Mouse (Mus musculus) neural tube, embryonic 11.5 days (tissue): Measurements from ENCODE around the gene Kcnip3. TPM values are rescaled to one million over a fixed set of nuclear protein-coding genes. Genes with fewer than 3 reads are reported as not detected.

Experiments
- ATAC-seq: fragments of 200-750 bp; cut with Nextera tagmentation; 2 replicates; pipeline ENCODE4 v1.8.0; 2017; ENCODE audit warnings: moderate number of reproducible peaks, mild to moderate bottlenecking, moderate TSS enrichment, moderate library complexity; ENCODE audit not compliant: insufficient read depth, low FRiP score, low TSS enrichment
- DNase-seq: peaks from one replicate; pipeline ENCODE4 v3.0.0-alpha.2; 2015; ENCODE audit warnings: low spot score
- H3K27ac ChIP-seq: fragments of 300-500 bp; sonication (generic); 2 replicates; pipeline ENCODE4 v1.5.1; 2014; ENCODE audit warnings: low read depth, mild to moderate bottlenecking, low read length
- H3K27me3 ChIP-seq: fragments of 300-500 bp; sonication (generic); 2 replicates; pipeline ENCODE4 v1.6.1; 2014; ENCODE audit warnings: mild to moderate bottlenecking, low read length, mixed read lengths; ENCODE audit not compliant: control insufficient read depth, insufficient read depth
- H3K36me3 ChIP-seq: fragments of 300-500 bp; sonication (generic); 2 replicates; pipeline ENCODE4 v1.6.1; 2014; ENCODE audit warnings: mild to moderate bottlenecking, low read length, moderate library complexity, mixed read lengths; ENCODE audit not compliant: control insufficient read depth, insufficient read depth
- H3K4me1 ChIP-seq: fragments of 300-500 bp; sonication (generic); 2 replicates; pipeline ENCODE4 v1.6.1; 2014; ENCODE audit warnings: low read length, mixed read lengths; ENCODE audit not compliant: control insufficient read depth, insufficient read depth
- H3K4me2 ChIP-seq: fragments of 300-500 bp; sonication (generic); 2 replicates; pipeline ENCODE4 v1.6.1; 2014; ENCODE audit warnings: low read depth, mild to moderate bottlenecking, moderate library complexity
- H3K4me3 ChIP-seq: fragments of 300-500 bp; sonication (generic); 2 replicates; pipeline ENCODE4 v1.5.1; 2014; ENCODE audit warnings: low read depth, low read length
- H3K9ac ChIP-seq: fragments of 300-500 bp; sonication (generic); 2 replicates; pipeline ENCODE4 v1.6.1; 2014; ENCODE audit warnings: mild to moderate bottlenecking, low read length
- H3K9me3 ChIP-seq: fragments of 300-500 bp; sonication (generic); 2 replicates; pipeline ENCODE4 v1.6.1; 2016; ENCODE audit warnings: low read length; ENCODE audit not compliant: control insufficient read depth
- WGBS: fragments of 180-500 bp; shearing (Covaris S2); extraction: QIAGEN DNeasy Blood & Tissue Kit; methylation state at CpG from one replicate; pipeline ENCODE4 v1.1.7; 2014; 5-methylcytosine and 5-hydroxymethylcytosine counted together
- polyA plus RNA-seq: library from polyadenylated mRNA; unstranded; fragments of >200 nt; fragmentation: Nextera tagmentation; extraction: Ambion mirVana; gene quantifications from 2 replicates; pipeline ENCODE4 v1.2.1, GENCODE M21; 2014

Gene Kcnip3
- polyA plus RNA-seq, 1 experiment from 2014 or later = 3.4 TPM

- no peak overlapping the region for H3K27ac ChIP-seq
- no peaks in the 10 kb centered on the region for H3K36me3 ChIP-seq
- no peaks in the 10 kb centered on the region for H3K9me3 ChIP-seq
- no peak overlapping the region for H3K4me2 ChIP-seq
- no peaks in the 10 kb centered on the region for H3K4me1 ChIP-seq
- DNase-seq (no peak), ATAC-seq (no peak)
- no peak overlapping the region for H3K4me3 ChIP-seq
- no peak overlapping the region for H3K9ac ChIP-seq
- no peaks in the 10 kb centered on the region for H3K27me3 ChIP-seq
- WGBS = 52% methylated on average over 3 of the region's 3 CpGs
Measured at GRCm38 (mm10) chr2:127416706-127417105, 105.2 kb downstream of the Kcnip3 start.

- WGBS = 74% methylated on average over 10 of the region's 10 CpGs
- H3K27me3 ChIP-seq = no peaks in the 10 kb centered on the region
- H3K9ac ChIP-seq = no peak overlapping the region
- H3K4me1 ChIP-seq = no peaks in the 10 kb centered on the region
- no peak overlapping the region for H3K27ac ChIP-seq
- ATAC-seq = no peak
- no peaks in the 10 kb centered on the region for H3K36me3 ChIP-seq
- no peak overlapping the region for H3K4me3 ChIP-seq
- no peak for DNase-seq
- no peaks in the 10 kb centered on the region for H3K9me3 ChIP-seq
- no peak overlapping the region for H3K4me2 ChIP-seq
Measured at GRCm38 (mm10) chr2:127415806-127416205, 106.1 kb downstream of the Kcnip3 start.

DNA sequence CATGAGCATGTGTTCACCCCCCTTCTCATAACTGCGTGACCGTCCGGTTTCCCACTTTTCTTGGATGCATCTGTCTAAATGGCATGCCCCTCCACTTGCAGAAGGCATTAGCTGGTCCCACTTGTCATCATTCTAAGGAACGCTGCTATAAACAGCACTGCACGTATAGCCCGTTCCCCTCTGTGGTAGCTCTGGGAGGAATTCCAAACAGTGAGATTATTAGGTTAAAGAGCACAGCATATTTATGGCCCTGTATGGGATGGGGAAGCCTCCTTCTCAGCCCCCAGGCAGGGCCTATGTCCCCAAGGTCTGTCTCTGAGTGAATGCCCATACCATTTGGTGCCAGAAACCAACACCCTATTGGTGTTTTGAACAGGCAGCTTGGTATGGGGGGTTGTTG lies 110.8 kb downstream of the Kcnip3 start:
- no peak for ATAC-seq
- no peaks in the 10 kb centered on the region for H3K9me3 ChIP-seq
- H3K36me3 ChIP-seq = no peaks in the 10 kb centered on the region
- WGBS = 91% methylated on average over 6 of the region's 6 CpGs
- H3K27ac ChIP-seq = no peak overlapping the region
- DNase-seq = no peak
- no peak overlapping the region for H3K4me3 ChIP-seq
- no peaks in the 10 kb centered on the region for H3K27me3 ChIP-seq
- H3K4me1 ChIP-seq = no peaks in the 10 kb centered on the region
- H3K4me2 ChIP-seq = no peak overlapping the region
- no peak overlapping the region for H3K9ac ChIP-seq

Other genes starting within 250 kb of the Kcnip3 start
- 7.0 TPM in 2 replicates for gene Dusp2, start 185.9 kb downstream of the Kcnip3 start, polyA plus RNA-seq
- not detected in 2 replicates for gene Astl, start 183.5 kb downstream of the Kcnip3 start, polyA plus RNA-seq
- gene Adra2b, start 158.9 kb downstream of the Kcnip3 start, polyA plus RNA-seq = 2.0 and 2.8 TPM in 2 replicates
- gene Gpat2, start 96.9 kb downstream of the Kcnip3 start, polyA plus RNA-seq = 0.08 TPM in 1 of 2 replicates, not detected in the other
- gene Fahd2a, start 77.5 kb downstream of the Kcnip3 start, polyA plus RNA-seq = 22.7 and 24.8 TPM in 2 replicates
- gene Prom2, start 19.4 kb upstream of the Kcnip3 start, polyA plus RNA-seq = 0.62 and 0.89 TPM in 2 replicates
- gene Zfp661, start 65.0 kb upstream of the Kcnip3 start, polyA plus RNA-seq = 8.7 and 9.8 TPM in 2 replicates
- gene Mrps5, start 65.1 kb upstream of the Kcnip3 start, polyA plus RNA-seq = 149 and 154 TPM in 2 replicates
- gene Mal, start 134.6 kb upstream of the Kcnip3 start, polyA plus RNA-seq = 1.1 and 1.2 TPM in 2 replicates
- gene Mall, start 207.8 kb upstream of the Kcnip3 start, polyA plus RNA-seq = 2.0 and 2.2 TPM in 2 replicates